15 mouse cellular contexts compared by ENCODE assay signal in genomic region chr6:148283224-148283881, GRCm38 (mm10).
DNase-seq lines count a peak whose midpoint lies in the region; ATAC-seq and TF ChIP-seq lines count a peak whose summit lies in the region.
"Had no signal": no experiment of that assay in that cellular context is flagged by ENCODE, and none has a peak within 500 bp of the region (broad histone marks: within the 10 kb centered on the region; RNA-seq: fewer than 3 reads in every experiment).

No protein-coding gene starts in this region.

- DNase-seq in kidney, adult 2 months, result peak; percentile 74
- DNase-seq in adrenal gland, postnatal 14 days, result peak; percentile 37
- no peak for DNase-seq in liver, embryonic 13.5 days
- DNase-seq in left cerebral cortex, postnatal 14 days (ENCODE audit: low spot score in 2 of 2), result no peak
- DNase-seq in testis, postnatal 14 days (ENCODE audit: low spot score), result no peak
- DNase-seq in urinary bladder, adult 18-20 months (ENCODE audit: low spot score in 2 of 2), result no peak
- DNase-seq: cerebellum, adult 8-10 months; thymus, postnatal 36 days had no signal

- H3K4me2 ChIP-seq in kidney, embryonic 14.5 days (replicated peaks; ENCODE audit: low read depth, low read length), result no peak overlapping the region
- H3K4me2 ChIP-seq in liver, embryonic 13.5 days, result no peak overlapping the region
- H3K4me2 ChIP-seq: heart, embryonic 15.5 days had no signal

- H3K4me3 ChIP-seq in kidney, adult 2 months (ENCODE audit: insufficient read depth, low read depth, low read length), result no peak overlapping the region
- H3K4me3 ChIP-seq in kidney, embryonic 14.5 days (ENCODE audit: low read length), result no peak overlapping the region
- H3K4me3 ChIP-seq in liver, embryonic 13.5 days (replicated peaks), result no peak overlapping the region
- H3K4me3 ChIP-seq: embryonic facial prominence, embryonic 10.5 days; forebrain, embryonic 10.5 days; heart, embryonic 15.5 days had no signal

- H3K9me3 ChIP-seq in kidney, embryonic 14.5 days (ENCODE audit: control insufficient read depth, low read length), result no peaks in the 10 kb centered on the region
- no peaks in the 10 kb centered on the region for H3K9me3 ChIP-seq in liver, embryonic 13.5 days (replicated peaks)
- H3K9me3 ChIP-seq: embryonic facial prominence, embryonic 10.5 days; forebrain, embryonic 10.5 days; heart, embryonic 15.5 days had no signal

- H3K4me1 ChIP-seq in kidney, adult 2 months (ENCODE audit: control insufficient read depth, insufficient read depth, low read length), result no peaks in the 10 kb centered on the region; the same call in 1 of the 2 replicates
- peaks cover 5% of the 10 kb centered on the region; the same call in 1 of the 2 replicates for H3K4me1 ChIP-seq in kidney, embryonic 14.5 days (ENCODE audit: control insufficient read depth, insufficient read depth, low read length)
- H3K4me1 ChIP-seq in liver, embryonic 13.5 days (replicated peaks), result no peaks in the 10 kb centered on the region
- H3K4me1 ChIP-seq: forebrain, embryonic 10.5 days had no signal

- no peak overlapping the region for H3K27ac ChIP-seq in kidney, adult 2 months (ENCODE audit: insufficient read depth, low read depth, low read length)
- H3K27ac ChIP-seq in kidney, embryonic 14.5 days (ENCODE audit: low read depth, low read length), result no peak overlapping the region
- H3K27ac ChIP-seq in liver, embryonic 13.5 days, result no peak overlapping the region
- H3K27ac ChIP-seq: embryonic facial prominence, embryonic 10.5 days; forebrain, embryonic 10.5 days; heart, embryonic 15.5 days; hindbrain, postnatal 0 days had no signal

- H3K27me3 ChIP-seq in kidney, adult 2 months (replicated peaks; ENCODE audit: control insufficient read depth, insufficient read depth, low read length), result no peaks in the 10 kb centered on the region
- H3K27me3 ChIP-seq in kidney, embryonic 14.5 days (ENCODE audit: control insufficient read depth, insufficient read depth, low read length), result no peaks in the 10 kb centered on the region
- no peaks in the 10 kb centered on the region for H3K27me3 ChIP-seq in liver, embryonic 13.5 days
- H3K27me3 ChIP-seq: heart, embryonic 15.5 days had no signal

- H3K36me3 ChIP-seq in kidney, adult 2 months (ENCODE audit: control insufficient read depth, insufficient read depth, low read length), result no peaks in the 10 kb centered on the region
- no peaks in the 10 kb centered on the region for H3K36me3 ChIP-seq in kidney, embryonic 14.5 days (ENCODE audit: control insufficient read depth, insufficient read depth, low read length)
- no peaks in the 10 kb centered on the region for H3K36me3 ChIP-seq in liver, embryonic 13.5 days
- H3K36me3 ChIP-seq: embryonic facial prominence, embryonic 10.5 days; forebrain, embryonic 10.5 days; heart, embryonic 15.5 days had no signal

- intact Hi-C loops in left cerebral cortex, postnatal 14 days (cut with DNase I), result no loop called here

- no peak for TF ChIP-seq POLR2A in kidney, adult 2 months (IDR thresholded peaks at IDR 0.05; ENCODE audit: low read depth, low read length)

- H3K9ac ChIP-seq in kidney, embryonic 14.5 days (ENCODE audit: low read depth, low read length), result no peak overlapping the region
- no peak overlapping the region for H3K9ac ChIP-seq in liver, embryonic 13.5 days
- H3K9ac ChIP-seq: heart, embryonic 15.5 days had no signal

- ATAC-seq in kidney, embryonic 14.5 days (ENCODE audit: low FRiP score, low TSS enrichment), result no peak
- ATAC-seq in liver, embryonic 13.5 days (ENCODE audit: low read depth), result 0 out of 2 replicates have a peak, but pooled peaks have one; percentile 26
- ATAC-seq in megakaryocyte, adult 5-6 weeks (ENCODE audit: poor library complexity, severe bottlenecking), result peak; percentile 53; the same call in 1 of the 2 replicates
- ATAC-seq: hindbrain, postnatal 0 days; midbrain, embryonic 16.5 days had no signal

- 48% methylated on average over 4 of the region's 4 CpGs for WGBS in kidney, adult 2 months
- 49% methylated on average over 4 of the region's 4 CpGs for WGBS in kidney, embryonic 14.5 days
- 42% methylated on average over 4 of the region's 4 CpGs for WGBS in liver, embryonic 13.5 days (ENCODE audit: insufficient replicate concordance)

- TF ChIP-seq CTCF in kidney, adult 2 months (conservative IDR thresholded peaks at IDR 0.05; ENCODE audit: insufficient read depth, insufficient read length, low read depth, low read length), result no peak

Comparison
In these comparisons a context has a peak if more than half of its experiments do, and no peak if none do; other contexts are left out.
1. DNase-seq: peak in kidney, adult 2 months (single experiment) and adrenal gland, postnatal 14 days (single experiment); none in liver, embryonic 13.5 days (single experiment), left cerebral cortex, postnatal 14 days (0 of 2), testis, postnatal 14 days (single experiment) and urinary bladder, adult 18-20 months (0 of 2).